Mouse (Mus musculus) G1E-ER4 (cell line): ENCODE results near the gene Asphd1. TPM values are rescaled to one million over a fixed set of nuclear protein-coding genes. Genes with fewer than 3 reads are reported as not detected.

ENCODE experiments used
- GATA1 ChIP-seq: IDR thresholded peaks from one replicate; pipeline ENCODE4 v1.8.0; 2012; ENCODE audit warnings: low read length, inconsistent platforms
- polyA plus RNA-seq: library from polyadenylated mRNA; stranded (reverse); fragments of >175 nt; gene quantifications from 2 replicates; pipeline ENCODE4 v1.2.3, GENCODE M21; 2012

Asphd1 gene
- polyA plus RNA-seq, 1 experiment: not detected

- TF ChIP-seq GATA1: no peak
Observed at GRCm38 (mm10) chr7:126961965-126962364, 12.6 kb upstream of the Asphd1 start.

DNA sequence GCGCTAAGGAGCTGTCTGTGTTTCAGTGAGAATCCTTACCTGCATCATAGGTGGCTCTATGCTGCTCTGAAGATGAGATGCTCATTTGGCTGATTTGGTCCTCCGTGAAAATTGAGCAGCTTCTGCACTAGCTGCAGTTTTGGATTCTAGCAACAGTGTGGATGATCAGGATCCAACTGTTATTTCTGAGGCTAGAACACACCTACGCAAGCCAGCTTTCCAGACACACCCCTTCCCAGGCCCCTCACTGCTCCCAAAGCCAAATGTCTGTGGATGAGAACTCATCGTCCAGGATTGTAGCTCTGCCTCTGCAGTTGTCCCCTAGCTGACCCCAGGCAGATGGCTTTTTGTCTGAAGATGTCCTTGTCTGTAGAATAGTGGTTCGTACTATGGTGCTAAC is 11.7 kb upstream of the Asphd1 start:
- TF ChIP-seq GATA1: no peak

DNA sequence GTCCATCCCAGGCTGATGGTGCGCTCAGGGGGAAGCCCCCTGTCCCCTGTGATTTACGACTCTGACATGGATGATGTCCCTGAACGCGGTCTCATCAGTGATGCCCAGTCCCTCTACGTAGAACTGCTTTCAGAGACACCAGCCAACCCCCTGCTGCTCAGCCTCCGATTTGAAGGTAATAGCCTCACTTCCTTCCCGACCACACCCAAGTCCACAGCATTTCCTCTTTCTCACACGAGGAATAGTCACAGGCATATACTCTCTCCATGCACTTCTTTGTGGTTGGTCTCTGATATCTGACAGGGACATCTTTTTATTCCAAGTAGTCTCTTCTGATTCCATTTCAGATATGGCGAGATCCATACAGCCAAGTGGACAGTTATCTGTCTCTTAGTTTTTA is 10.4 kb upstream of the Asphd1 start:
- TF ChIP-seq GATA1: no peak

- no peak for TF ChIP-seq GATA1
Observed at GRCm38 (mm10) chr7:126955125-126955524, 5.7 kb upstream of the Asphd1 start.

- TF ChIP-seq GATA1: no peak
Observed at GRCm38 (mm10) chr7:126952646-126953045, 3.3 kb upstream of the Asphd1 start.

DNA sequence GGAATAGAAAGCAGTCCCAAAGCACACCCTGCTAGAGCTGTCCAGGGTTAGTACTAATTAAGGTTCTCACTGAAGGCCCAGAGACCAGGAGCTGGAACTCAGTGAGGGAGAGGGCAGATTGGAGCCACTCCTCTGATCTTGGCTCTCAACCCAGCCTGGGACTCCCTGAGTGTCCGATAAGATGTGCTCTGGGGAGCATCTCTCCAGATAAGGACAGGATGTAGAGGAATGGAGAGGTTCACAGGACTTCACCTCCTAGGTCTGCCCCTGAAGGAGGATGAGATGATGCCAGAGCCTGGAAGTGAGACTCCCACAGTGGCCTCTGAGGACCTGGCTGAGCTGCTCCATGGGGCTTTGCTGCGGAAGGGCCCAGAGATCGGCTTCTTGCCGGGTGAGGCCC is 2.4 kb upstream of the Asphd1 start:
- no peak for TF ChIP-seq GATA1

GRCm38 (mm10) chr7:126950647-126951615 is 1.5 kb upstream of the Asphd1 start:
- no peak for TF ChIP-seq GATA1

DNA sequence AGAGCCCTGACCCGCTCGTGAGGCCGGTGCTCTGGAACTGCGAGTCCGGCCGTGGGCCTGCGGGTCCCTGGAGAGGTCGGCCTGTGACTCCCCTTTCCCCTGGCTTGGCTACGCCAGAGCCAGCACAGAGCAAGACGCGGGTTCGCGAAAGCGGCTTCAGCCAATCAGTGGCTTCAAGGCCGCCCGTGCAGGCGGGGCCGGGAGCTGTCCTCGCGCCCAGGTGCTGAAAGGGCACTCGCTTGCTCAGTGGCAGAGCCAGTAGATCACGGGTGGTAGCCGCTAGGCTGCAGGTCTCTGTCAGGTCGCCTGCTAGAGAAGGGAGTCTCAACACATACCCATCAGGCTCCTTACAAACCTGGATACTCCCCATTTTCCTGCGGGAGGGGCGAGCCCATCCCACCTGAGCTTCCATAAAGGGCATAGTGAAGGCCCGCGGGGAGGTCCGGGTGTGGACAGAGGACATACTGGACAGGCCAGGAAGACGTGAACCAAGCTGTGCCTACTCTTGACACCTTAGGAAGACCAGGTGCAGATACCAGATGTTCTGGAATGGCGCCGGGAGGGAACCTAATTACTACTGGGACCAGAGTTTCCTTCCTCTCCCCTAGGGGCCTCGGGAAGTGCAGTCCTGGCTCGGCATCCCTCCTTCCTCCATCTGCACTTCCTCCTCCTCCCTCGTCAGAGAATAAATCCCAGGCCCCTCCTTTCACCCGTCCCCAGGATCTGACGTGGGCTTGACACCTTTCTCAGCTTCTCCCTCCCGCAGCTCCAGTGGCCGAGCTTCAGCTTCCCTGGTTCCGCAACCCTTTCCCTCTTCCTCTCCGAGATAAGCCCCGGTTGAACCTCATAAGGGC is 638 bp upstream of the Asphd1 start, which contains the start of gene Sez6l2:
Gene Sez6l2 (plus strand): TSS at position 771 of the 854 bp plus-strand sequence.
- no peak for TF ChIP-seq GATA1

DNA sequence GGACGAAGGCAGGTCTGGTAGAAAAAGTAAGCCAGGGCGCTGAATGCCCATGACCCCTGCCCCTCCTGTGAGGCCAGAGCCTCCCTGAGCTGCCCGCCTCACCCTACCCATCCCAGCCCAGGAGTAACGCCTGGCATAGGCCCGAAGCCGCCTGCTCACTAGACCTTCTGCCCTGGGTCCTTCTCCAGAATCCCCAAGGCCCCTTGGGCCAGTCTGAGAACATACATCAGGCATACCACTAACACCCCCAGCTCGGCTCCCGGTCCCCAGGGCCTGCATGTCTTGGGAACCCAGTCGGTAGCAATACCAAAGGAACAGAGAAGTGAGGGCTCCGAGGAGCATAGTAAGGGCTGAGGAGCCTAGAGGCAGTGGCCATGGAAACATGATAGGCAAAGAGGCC is 756 bp downstream of the Asphd1 start:
- TF ChIP-seq GATA1: no peak

GRCm38 (mm10) chr7:126946530-126946929 is 2.9 kb downstream of the Asphd1 start:
- TF ChIP-seq GATA1: no peak

DNA sequence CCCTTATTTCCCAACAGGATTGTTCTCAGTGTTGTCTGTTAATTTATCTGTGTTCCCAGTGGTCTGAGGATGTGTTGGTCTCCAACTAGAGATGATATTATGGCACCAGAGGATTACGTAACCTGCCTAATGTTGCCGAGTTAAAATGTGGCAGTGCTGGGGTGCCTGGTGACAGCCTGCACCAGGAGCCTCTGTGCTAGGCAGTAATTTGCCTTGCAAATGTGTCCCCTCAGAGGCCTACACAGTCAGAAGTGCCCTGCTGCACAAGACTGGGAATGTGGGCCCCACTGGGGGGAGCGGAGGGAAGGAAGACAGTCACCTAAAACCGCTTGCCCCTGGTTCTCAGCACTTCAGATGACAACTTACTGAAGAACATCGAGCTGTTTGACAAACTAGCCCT is 7.6 kb downstream of the Asphd1 start:
- TF ChIP-seq GATA1: no peak

- TF ChIP-seq GATA1: no peak
Observed at GRCm38 (mm10) chr7:126941171-126941570, 8.2 kb downstream of the Asphd1 start.

DNA sequence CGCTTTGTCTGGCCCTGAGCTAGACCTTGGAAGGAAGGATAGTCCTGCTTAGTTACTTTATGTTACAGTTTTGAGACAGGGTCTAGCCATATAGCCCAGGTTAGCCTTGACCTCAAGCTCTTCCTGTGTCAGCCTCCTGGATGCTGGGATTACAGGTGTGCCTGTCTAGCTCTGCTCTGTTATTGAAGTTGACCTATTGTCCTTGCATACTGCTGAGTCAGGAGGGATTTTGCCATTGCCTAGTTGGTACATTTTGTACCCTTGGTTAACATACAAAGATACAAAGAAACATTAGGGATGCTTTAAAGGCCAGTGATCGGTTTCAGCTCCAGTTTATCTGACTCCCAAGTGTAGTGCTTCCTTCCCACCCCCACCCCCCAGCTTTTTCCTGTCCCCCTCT is 16.7 kb downstream of the Asphd1 start:
- no peak for TF ChIP-seq GATA1

DNA sequence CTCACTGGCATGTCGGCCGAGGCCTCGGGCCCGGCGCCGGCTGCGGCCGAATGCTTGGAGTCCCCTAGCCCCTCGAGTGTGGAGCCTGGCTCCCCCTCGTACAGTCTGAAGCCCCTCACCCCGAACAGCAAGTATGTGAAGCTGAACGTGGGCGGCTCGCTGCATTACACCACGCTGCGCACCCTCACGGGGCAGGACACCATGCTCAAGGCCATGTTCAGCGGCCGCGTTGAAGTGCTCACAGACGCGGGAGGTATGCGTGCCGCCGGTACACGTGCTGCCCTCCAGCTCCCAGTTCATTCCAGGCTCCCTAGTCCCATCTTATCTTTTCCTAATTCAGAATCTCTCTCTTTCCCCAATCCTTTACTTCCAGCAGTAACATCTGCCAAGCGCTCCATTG is 20.3 kb downstream of the Asphd1 start:
- no peak for TF ChIP-seq GATA1

GRCm38 (mm10) chr7:126928384-126929037 is 20.9 kb downstream of the Asphd1 start, which contains the start of gene Kctd13:
Kctd13 (plus strand) TSS chr7:126928879.
- TF ChIP-seq GATA1: no peak

DNA sequence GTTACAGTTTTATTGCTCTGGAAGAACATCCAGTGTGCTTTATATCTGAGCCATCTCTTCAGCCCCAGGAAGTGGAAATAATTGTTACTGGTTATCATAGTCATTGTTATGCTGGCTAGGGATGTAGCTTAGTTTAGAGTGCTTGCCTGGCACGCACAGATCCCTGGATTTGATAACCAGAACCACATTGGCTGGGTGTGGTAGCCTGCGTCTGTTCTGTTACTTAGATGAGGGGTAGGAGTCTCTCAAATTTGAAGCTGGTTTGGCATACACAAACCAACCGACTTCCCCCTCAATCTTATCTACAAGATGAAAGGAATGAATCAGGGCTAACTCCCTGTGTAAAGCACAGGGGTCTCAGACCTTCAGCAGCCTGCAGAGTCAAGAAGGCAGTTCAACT is 23.1 kb downstream of the Asphd1 start:
- TF ChIP-seq GATA1: peak; percentile 91
